Mouse (Mus musculus) embryonic stem cell, embryonic (primary cell): ENCODE data around the gene Dcaf12.

Experiments used
- CTCF ChIA-PET, 4 experiments: fragments of 300-600 bp in 2 of 4; fragments of 350-600 bp in 2 of 4; sonication (Branson Sonifier 250); formaldehyde crosslinking; loops; one replicate each; lab custom pipeline; 2022; ENCODE audit warnings: inconsistent platforms in 2 of 4; lab: Charles Lee
- POLR2A ChIA-PET, 4 experiments: fragments of 300-600 bp in 2 of 4; fragments of 350-600 bp in 2 of 4; sonication (Branson Sonifier 250); formaldehyde crosslinking; loops; one replicate each; lab custom pipeline; 2022; ENCODE audit warnings: antibody characterized with exemption in 4 of 4, inconsistent platforms in 1 of 4; lab: Charles Lee

Gene Dcaf12

GRCm38 (mm10) chr4:41284087-41284486, 30.6 kb downstream of the Dcaf12 start:
- ChIA-PET POLR2A (interaction anchor here (0.6 to 9.0 kb wide), 55 partner anchors 9 to 359 kb away, joined by 3 to 89 read pairs (median 5); partner anchors contain the start of genes Ubap2 (in 4 of the 4), Dcaf12 (in 3 of the 4), Ubap1 (in 3 of the 4) and Nol6 (in 2 of the 4)), CTCF (interaction anchor here in 3 of 4 experiments (0.5 to 1.4 kb wide), 9 partner anchors 9 to 230 kb away, joined by 3 to 16 read pairs (median 4); partner anchors contain the start of gene Ubap2 (in 1 of the 3))

GRCm38 (mm10) chr4:41275927-41276326, 38.8 kb downstream of the Dcaf12 start:
- CTCF ChIA-PET, result interaction anchor here in 2 of 4 experiments (0.6 to 1.3 kb wide), 2 partner anchors 8 to 120 kb away, joined by 3 to 4 read pairs; no protein-coding TSS in a partner anchor
- POLR2A ChIA-PET, result interaction anchor here (0.6 to 14.2 kb wide), 60 partner anchors 8 to 1008 kb away, joined by 3 to 441 read pairs (median 7); partner anchors contain the start of genes Dcaf12 (in 3 of the 4), Aqp3 (in 2 of the 4), Bag1 (in 2 of the 4) and Chmp5 (in 2 of the 4)

DNA sequence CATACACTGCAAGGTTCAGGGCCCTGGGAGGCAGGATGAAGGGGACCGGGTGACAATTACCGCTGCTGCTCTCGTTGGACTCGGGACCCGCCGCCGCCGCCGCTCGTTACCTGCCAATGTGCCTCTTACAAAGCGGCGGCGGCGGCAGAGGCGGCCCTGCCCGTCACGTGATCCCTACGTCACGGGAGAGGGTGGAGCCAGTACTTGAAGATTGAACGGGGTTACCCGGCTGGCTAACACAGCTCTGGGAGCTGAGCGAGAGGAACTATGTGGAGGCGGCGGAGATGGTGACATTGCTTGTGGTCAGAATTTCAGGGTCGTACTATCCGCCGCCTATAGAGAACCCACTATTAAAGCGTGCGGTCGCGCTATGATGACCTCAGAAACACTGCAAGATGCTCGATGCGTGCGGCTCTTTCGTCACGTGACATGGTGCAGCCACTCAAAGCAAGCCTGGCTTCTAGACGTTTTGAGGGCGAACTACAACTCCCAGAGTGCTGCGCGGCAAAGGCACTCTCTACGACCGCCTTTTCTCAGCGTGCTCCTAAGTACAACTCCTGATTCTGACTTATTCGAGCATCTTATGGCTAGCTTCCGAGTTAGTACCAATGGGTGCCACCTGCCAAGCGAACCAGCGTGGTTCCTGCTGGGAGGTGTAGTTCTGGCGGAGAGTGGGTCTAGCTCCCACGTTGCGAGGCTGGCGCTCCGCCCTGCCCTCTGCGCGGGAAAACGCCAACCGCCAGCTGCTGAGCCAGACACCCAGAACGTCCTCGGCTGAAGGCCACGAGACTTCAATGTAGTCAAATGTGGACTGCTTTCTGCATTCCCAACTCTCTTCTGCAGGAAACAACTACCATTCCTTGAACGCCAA, 39.5 kb downstream of the Dcaf12 start, which contains the start of gene Ubap2:
TSS of gene Ubap2 (minus strand) at position 165 of the 871 bp plus-strand sequence.
- CTCF ChIA-PET, result interaction anchor here in 3 of 4 experiments (0.6 to 2.1 kb wide), 7 partner anchors 9 to 230 kb away, joined by 3 to 13 read pairs (median 5); no protein-coding TSS in a partner anchor
- POLR2A ChIA-PET, result interaction anchor here (0.5 to 14.2 kb wide), 119 partner anchors 9 to 1007 kb away, joined by 3 to 441 read pairs (median 5); partner anchors contain the start of genes Dcaf12 (in 4 of the 4), Nol6 (in 4 of the 4), Ubap1 (in 3 of the 4) and Aqp3 (in 2 of the 4)

DNA sequence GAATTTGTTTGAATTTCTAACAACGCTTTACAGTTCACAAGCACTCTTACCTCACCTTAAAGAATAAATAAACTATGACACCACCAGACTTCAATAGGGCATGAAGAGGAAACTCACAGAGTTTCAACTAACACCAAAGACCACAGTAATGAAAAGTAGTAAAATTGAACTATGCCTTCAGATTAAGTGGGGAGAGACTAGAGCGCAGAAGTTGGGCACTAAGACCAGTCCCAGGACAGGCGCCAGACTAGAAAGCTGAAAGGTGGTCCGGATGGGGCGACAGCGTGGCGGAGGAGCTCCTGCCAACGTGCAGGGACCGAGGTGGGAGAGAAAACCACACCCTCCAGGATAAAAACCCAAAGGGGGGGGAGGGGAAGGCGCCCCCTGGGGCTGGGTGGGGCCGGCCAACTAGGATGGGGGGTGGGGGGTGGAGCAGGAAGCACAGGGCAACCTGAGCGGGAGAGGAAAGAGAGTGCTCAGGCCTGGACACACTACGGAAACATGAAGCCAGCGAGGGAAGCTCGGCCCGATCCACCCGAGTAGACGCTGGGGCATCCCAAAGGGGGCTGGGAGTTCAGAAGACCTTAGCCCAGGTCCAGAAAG, 40.2 kb downstream of the Dcaf12 start:
- POLR2A ChIA-PET, result interaction anchor here (0.5 to 14.2 kb wide), 135 partner anchors 8 to 1005 kb away, joined by 3 to 441 read pairs (median 4); partner anchors contain the start of genes Dcaf12 (in 4 of the 4), Nol6 (in 4 of the 4), Ubap1 (in 3 of the 4) and AI464131 (in 1 of the 4)
- CTCF ChIA-PET, result interaction anchor here (0.5 to 2.1 kb wide), 11 partner anchors 9 to 705 kb away, joined by 3 to 16 read pairs (median 4); no protein-coding TSS in a partner anchor

DNA sequence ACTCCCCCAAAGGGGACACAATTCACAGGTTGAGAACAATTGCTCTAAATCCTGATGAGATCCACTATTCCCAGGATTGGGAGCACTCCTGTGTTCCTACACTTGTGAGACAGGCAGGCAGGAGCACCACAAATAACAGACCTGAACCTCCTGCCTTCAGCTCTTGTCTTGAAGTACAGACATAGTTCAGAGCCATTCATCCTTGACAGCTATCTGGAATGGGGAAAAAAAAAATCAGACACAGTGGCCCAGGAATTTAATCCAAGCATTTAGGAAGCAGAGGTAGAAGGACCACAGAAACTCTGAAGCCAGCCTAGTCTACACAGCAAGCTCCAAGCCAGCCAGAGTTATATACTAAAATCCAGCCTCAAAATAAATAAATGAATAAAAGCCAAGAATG, 46.6 kb downstream of the Dcaf12 start:
- CTCF ChIA-PET, result interaction anchor here in 2 of 4 experiments (0.5 to 0.7 kb wide), 2 partner anchors 67 to 218 kb away, joined by 3 read pairs; no protein-coding TSS in a partner anchor

DNA sequence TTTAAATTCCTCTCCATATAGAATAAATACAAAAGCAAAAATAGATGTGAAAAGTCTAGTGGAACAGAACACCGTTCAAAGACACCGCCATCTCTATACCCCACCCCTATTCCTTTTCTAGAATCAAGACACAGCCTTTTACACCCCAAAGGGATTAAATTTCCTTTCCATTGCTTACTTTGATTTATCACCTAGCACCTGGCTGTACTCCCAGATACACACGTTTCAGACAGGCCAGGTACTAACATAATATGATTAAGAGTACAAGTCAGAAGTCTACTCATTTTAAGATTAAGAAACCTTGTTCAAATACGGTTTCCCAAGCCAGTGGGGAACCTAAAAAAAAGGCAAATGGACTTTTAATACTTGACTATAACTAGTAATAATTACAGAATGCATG, 48.3 kb downstream of the Dcaf12 start:
- CTCF ChIA-PET, result interaction anchor here in 3 of 4 experiments (0.6 to 2.5 kb wide), 4 partner anchors 8 to 101 kb away, joined by 3 to 8 read pairs (median 4); partner anchors contain the start of gene Ubap2 (in 1 of the 3)
- POLR2A ChIA-PET, result interaction anchor here (0.6 to 14.2 kb wide), 18 partner anchors 7 to 545 kb away, joined by 3 to 441 read pairs (median 7); partner anchors contain the start of genes Ubap2 (in 3 of the 4), Dcaf12 (in 1 of the 4) and Dnaja1 (in 1 of the 4)

More for the DNA sequence above, 46.6 kb downstream of the Dcaf12 start:
- POLR2A ChIA-PET, result interaction anchor here in 2 of 4 experiments (0.6 to 14.2 kb wide), 25 partner anchors 10 to 213 kb away, joined by 3 to 441 read pairs (median 4); partner anchors contain the start of genes Dcaf12 (in 2 of the 2), Nol6 (in 1 of the 2) and Ubap1 (in 1 of the 2)

DNA sequence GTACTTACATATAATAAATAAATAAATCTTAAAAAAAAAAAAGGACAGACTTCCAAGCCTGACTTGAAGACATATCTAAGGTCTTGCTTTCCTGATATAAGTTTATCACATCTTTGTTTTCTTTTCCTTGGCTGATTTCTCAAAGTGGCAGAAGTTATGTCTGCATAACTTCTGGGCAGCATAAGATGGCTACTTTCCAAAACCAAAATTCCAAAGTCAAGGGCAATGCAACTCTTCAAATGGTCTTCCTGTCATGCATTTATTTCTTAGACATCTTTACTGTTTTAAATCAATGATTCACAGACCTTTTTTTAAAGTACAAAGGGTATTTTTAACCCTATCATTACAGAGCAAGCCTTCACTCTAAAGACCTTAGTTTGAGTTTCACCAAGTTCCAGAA, 54.0 kb downstream of the Dcaf12 start:
- ChIA-PET CTCF (interaction anchor here in 1 of 4 experiments (0.7 kb wide), 1 partner anchor 34 kb away, joined by 5 read pairs; no protein-coding TSS in a partner anchor), POLR2A (interaction anchor here in 2 of 4 experiments (0.7 to 15.0 kb wide), 5 partner anchors 8 to 56 kb away, joined by 3 to 441 read pairs (median 10); partner anchors contain the start of gene Ubap2 (in 2 of the 2))

DNA sequence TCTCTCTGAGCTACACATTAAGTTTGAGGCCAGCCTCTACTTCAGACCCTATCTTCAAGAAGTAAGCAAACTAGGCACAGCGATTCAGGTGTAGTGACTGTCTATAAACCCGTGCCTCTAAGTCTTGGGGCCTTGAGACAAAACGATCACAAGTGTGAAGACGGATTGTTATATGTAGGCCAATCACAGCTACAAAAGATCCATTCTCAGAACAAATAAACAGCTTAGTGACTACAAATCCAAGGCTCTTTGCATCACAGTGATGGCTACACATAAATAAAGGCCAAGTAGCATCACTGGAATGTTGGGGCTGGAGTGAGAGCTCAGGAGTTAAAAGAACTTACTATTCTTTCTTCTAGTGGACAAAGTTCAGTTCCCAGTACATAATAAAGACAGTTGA, 55.7 kb downstream of the Dcaf12 start:
- CTCF ChIA-PET, result interaction anchor here (0.7 to 1.1 kb wide), 5 partner anchors 15 to 373 kb away, joined by 3 to 4 read pairs (median 3); no protein-coding TSS in a partner anchor

GRCm38 (mm10) chr4:41257752-41258151, 56.9 kb downstream of the Dcaf12 start:
- CTCF ChIA-PET, result interaction anchor here in 2 of 4 experiments (0.6 to 0.7 kb wide), 4 partner anchors 50 to 571 kb away, joined by 3 to 4 read pairs (median 3); partner anchors contain the start of gene Ubap1 (in 1 of the 2)

More for the DNA sequence above, 55.7 kb downstream of the Dcaf12 start:
- POLR2A ChIA-PET, result interaction anchor here (0.6 to 15.0 kb wide), 48 partner anchors 10 to 973 kb away, joined by 3 to 441 read pairs (median 4); partner anchors contain the start of genes Ubap2 (in 4 of the 4), Ubap1 (in 3 of the 4), Nol6 (in 2 of the 4) and Aqp3 (in 1 of the 4)

GRCm38 (mm10) chr4:41255564-41256210, 59.0 kb downstream of the Dcaf12 start:
- CTCF ChIA-PET, result interaction anchor here (0.6 to 1.8 kb wide), 5 partner anchors 30 to 385 kb away, joined by 3 to 5 read pairs (median 3); no protein-coding TSS in a partner anchor

More at GRCm38 (mm10) chr4:41257752-41258151, 56.9 kb downstream of the Dcaf12 start:
- POLR2A ChIA-PET, result interaction anchor here (0.6 to 15.0 kb wide), 29 partner anchors 9 to 224 kb away, joined by 3 to 441 read pairs (median 5); partner anchors contain the start of gene Ubap2 (in 4 of the 4)

DNA sequence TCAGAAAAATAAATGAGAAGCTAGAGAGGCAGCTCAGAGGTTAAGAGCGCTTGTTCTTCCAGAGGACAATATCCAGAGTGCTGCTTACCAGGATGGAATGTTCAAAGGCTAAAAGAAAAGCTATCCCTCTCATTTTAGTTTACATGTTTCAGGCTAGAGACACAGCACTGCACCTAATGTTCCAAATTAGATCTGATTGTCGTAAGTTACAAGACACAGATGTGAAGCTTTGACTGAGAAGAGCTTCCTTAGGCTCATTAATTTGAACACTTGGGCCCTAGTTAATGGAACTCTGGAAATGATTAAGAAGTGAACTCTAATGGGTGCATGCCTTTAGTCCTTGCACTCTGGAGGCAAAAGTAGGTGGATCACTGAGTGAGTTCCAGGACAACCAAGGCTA, 60.9 kb downstream of the Dcaf12 start:
- CTCF ChIA-PET, result interaction anchor here in 2 of 4 experiments (0.7 to 1.7 kb wide), 3 partner anchors 28 to 136 kb away, joined by 3 to 7 read pairs (median 3); no protein-coding TSS in a partner anchor
- POLR2A ChIA-PET, result interaction anchor here in 3 of 4 experiments (0.6 to 15.0 kb wide), 18 partner anchors 9 to 269 kb away, joined by 3 to 441 read pairs (median 4); partner anchors contain the start of gene Ubap2 (in 2 of the 3)

More at GRCm38 (mm10) chr4:41255564-41256210, 59.0 kb downstream of the Dcaf12 start:
- POLR2A ChIA-PET, result interaction anchor here (0.6 to 15.0 kb wide), 40 partner anchors 7 to 284 kb away, joined by 3 to 441 read pairs (median 5); partner anchors contain the start of genes Ubap2 (in 3 of the 4), Dcaf12 (in 1 of the 4) and Nol6 (in 1 of the 4)

DNA sequence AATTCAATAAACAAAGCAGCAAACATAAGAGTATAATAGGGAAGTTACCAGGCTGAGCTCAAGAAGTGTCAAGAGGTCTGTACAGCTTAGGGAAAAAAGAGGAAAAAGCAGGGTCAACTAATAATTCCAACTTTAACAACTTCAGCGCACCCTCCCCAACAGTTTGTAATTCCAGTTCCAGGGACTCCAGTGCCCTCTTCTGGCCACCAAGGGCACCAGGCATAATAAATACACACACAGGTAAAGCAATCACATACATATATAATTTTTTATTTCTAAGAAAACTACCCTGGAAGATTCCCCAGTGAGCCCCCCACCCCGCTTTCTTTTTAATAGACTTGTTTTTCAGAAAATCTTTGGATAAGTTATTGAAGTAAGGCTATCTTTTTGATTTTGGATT, 69.3 kb downstream of the Dcaf12 start:
- ChIA-PET CTCF (no interaction called here), POLR2A (interaction anchor here in 2 of 4 experiments (0.9 to 3.6 kb wide), 11 partner anchors 9 to 39 kb away, joined by 3 to 48 read pairs (median 9); no protein-coding TSS in a partner anchor)
